Mouse (Mus musculus): ENCODE measurements around the gene Cd4. TPM values are rescaled to one million over a fixed set of nuclear protein-coding genes. Genes with fewer than 3 reads are reported as not detected.

Cd4 gene
- total RNA-seq, 2 experiments from 2014 or later, result 1.2 TPM; not detected in 1

Other genes starting within 250 kb of the Cd4 start
- 10 to 100 TPM; 14.8 to 18.0 TPM for gene Lpcat3, start 225.2 kb downstream of the Cd4 start, total RNA-seq (2021)
- gene Emg1, start 176.0 kb downstream of the Cd4 start, total RNA-seq (2021), result 10 to 100 TPM; 53.8 to 58.9 TPM
- gene Phb2, start 175.9 kb downstream of the Cd4 start, total RNA-seq (2021), result 100 to 1,000 TPM; 157 TPM
- 1 to 10 TPM; 1.5 to 2.2 TPM for gene Ptpn6, start 149.5 kb downstream of the Cd4 start, total RNA-seq (2021)
- gene Grcc10, start 146.8 kb downstream of the Cd4 start, total RNA-seq (2021), result 100 to 1,000 TPM; 163 to 167 TPM
- gene Gm45234, start 132.2 kb downstream of the Cd4 start, total RNA-seq (2021), result 1 to 10 TPM in 1 of 2 experiments, not detected in 1; 2.2 TPM
- 10 to 100 TPM; 31.8 to 32.4 TPM for gene Atn1, start 131.7 kb downstream of the Cd4 start, total RNA-seq (2021)
- 1 to 10 TPM; 2.1 to 3.0 TPM for gene Eno2, start 118.5 kb downstream of the Cd4 start, total RNA-seq (2021)
- under 1 TPM in 1 of 2 experiments, not detected in 1; 0.18 TPM for gene Lrrc23, start 108.5 kb downstream of the Cd4 start, total RNA-seq (2021)
- gene Spsb2, start 79.6 kb downstream of the Cd4 start, total RNA-seq (2021), result 1 to 10 TPM; 2.7 to 3.2 TPM
- 1,000 to 10,000 TPM; 2,445 to 2,599 TPM for gene Tpi1, start 73.9 kb downstream of the Cd4 start, total RNA-seq (2021)
- 10 to 100 TPM; 42.1 to 44.0 TPM for gene Usp5, start 58.7 kb downstream of the Cd4 start, total RNA-seq (2021)
- 1 to 10 TPM; 1.2 TPM for gene Cdca3, start 58.7 kb downstream of the Cd4 start, total RNA-seq (2021)
- gene Gnb3, start 47.9 kb downstream of the Cd4 start, total RNA-seq (2021), result 1 to 10 TPM; 1.6 to 1.7 TPM
- 1 to 10 TPM; 8.2 to 9.3 TPM for gene P3h3, start 30.5 kb downstream of the Cd4 start, total RNA-seq (2021)
- gene Gpr162, start 24.2 kb downstream of the Cd4 start, total RNA-seq (2021), result under 1 TPM; 0.23 to 0.32 TPM
- gene Lag3, start 23.5 kb upstream of the Cd4 start, total RNA-seq (2021), result under 1 TPM in 1 of 2 experiments, not detected in 1; 0.51 TPM
- gene Ptms, start 31.9 kb upstream of the Cd4 start, total RNA-seq (2021), result 100 to 1,000 TPM; 126 to 152 TPM
- gene Mlf2, start 43.2 kb upstream of the Cd4 start, total RNA-seq (2021), result 100 to 1,000 TPM; 207 to 210 TPM
- 10 to 100 TPM; 96.2 to 99.0 TPM for gene Cops7a, start 77.3 kb upstream of the Cd4 start, total RNA-seq (2021)
- not detected for gene Pianp, start 108.5 kb upstream of the Cd4 start, total RNA-seq (2021)
- gene Zfp384, start 120.9 kb upstream of the Cd4 start, total RNA-seq (2021), result 10 to 100 TPM; 18.5 to 19.3 TPM
- gene Ing4, start 151.5 kb upstream of the Cd4 start, total RNA-seq (2021), result 10 to 100 TPM; 24.2 to 29.1 TPM
- 1 to 10 TPM; 1.1 to 1.9 TPM for gene Acrbp, start 161.5 kb upstream of the Cd4 start, total RNA-seq (2021)
- not detected for gene Lpar5, start 179.7 kb upstream of the Cd4 start, total RNA-seq (2021)
- 10 to 100 TPM; 67.8 to 72.6 TPM for gene Chd4, start 207.8 kb upstream of the Cd4 start, total RNA-seq (2021)
- 10 to 100 TPM; 14.6 to 18.6 TPM for gene Nop2, start 243.7 kb upstream of the Cd4 start, total RNA-seq (2021)

Data from gastrocnemius, postnatal 25 days (tissue).